20 mouse cellular contexts compared by ENCODE assay signal in the genomic region with DNA sequence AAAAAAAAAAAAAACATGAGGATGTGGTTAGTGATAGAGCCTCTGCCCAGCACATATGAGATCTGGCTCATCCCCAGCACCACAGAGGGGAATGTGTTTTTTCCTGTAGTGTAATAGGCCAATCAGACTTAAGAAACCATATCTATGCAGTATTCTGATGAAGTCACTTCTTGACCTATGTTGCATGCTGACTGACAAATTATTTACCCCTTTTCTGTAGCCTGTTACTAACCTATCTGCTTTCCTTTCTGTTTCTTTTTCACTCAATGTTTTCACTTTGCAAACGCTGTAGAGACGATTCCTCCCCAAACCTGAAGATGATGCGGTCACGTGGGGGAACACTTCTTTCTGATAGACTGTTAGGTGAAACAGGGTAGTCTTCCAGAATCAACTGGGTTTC. TPM values are rescaled to one million over a fixed set of nuclear protein-coding genes. Genes with fewer than 3 reads are reported as not detected.
DNase-seq lines count a peak whose midpoint lies in the region; ATAC-seq and TF ChIP-seq lines count a peak whose summit lies in the region.
"Had no signal": no experiment of that assay in that cellular context is flagged by ENCODE, and none has a peak within 500 bp of the region (broad histone marks: within the 10 kb centered on the region; RNA-seq: fewer than 3 reads in every experiment).

No protein-coding gene starts in this region.

- ATAC-seq in activated CD4-positive, CD25-positive, alpha-beta regulatory T cell, adult 4 months, result peak; percentile 77
- ATAC-seq: liver, postnatal 0 days had no signal

- no peaks in the 10 kb centered on the region for H3K27me3 ChIP-seq in spleen, adult 2 months (ENCODE audit: control insufficient read depth, insufficient read depth, low read length)
- no peaks in the 10 kb centered on the region for H3K27me3 ChIP-seq in small intestine, adult 2 months (ENCODE audit: control insufficient read depth, insufficient read depth, low read length)
- H3K27me3 ChIP-seq: forebrain, embryonic 12.5 days; hindbrain, embryonic 15.5 days; midbrain, embryonic 12.5 days had no signal

- TF ChIP-seq POLR2A in spleen, adult 2 months (IDR thresholded peaks at IDR 0.05; ENCODE audit: low read depth, low read length), result no peak
- no peak for TF ChIP-seq POLR2A in small intestine, adult 2 months (IDR thresholded peaks at IDR 0.05; ENCODE audit: low read depth, low read length)

- no peaks in the 10 kb centered on the region for H3K36me3 ChIP-seq in spleen, adult 2 months (ENCODE audit: control insufficient read depth, insufficient read depth, low read length)
- H3K36me3 ChIP-seq in macrophage (ENCODE audit: inconsistent target), result no peaks in the 10 kb centered on the region
- H3K36me3 ChIP-seq in small intestine, adult 2 months (ENCODE audit: control insufficient read depth, insufficient read depth, low read length), result no peaks in the 10 kb centered on the region
- H3K36me3 ChIP-seq: forebrain, embryonic 12.5 days; hindbrain, embryonic 15.5 days; midbrain, embryonic 12.5 days had no signal

- peak in 1 of 2 experiments; percentile 32 for DNase-seq in spleen, adult 2 months (ENCODE audit: low read depth in 1 of 2, low spot score in 2 of 2)
- DNase-seq in spleen, postnatal 14 days (ENCODE audit: low spot score in 2 of 2), result no peak
- DNase-seq in adrenal gland, postnatal 36 days, result no peak
- no peak for DNase-seq in thymus, postnatal 10 days (ENCODE audit: low spot score in 2 of 2)
- no peak for DNase-seq in right cerebral cortex, adult 2 months (ENCODE audit: low spot score in 2 of 2)
- DNase-seq: cerebellum, postnatal 10 days; gastrocnemius, postnatal 36 days; kidney, adult 2 months; liver; liver, postnatal 0 days; lung, postnatal 14 days; right cerebral cortex, adult 18-20 months; thymus, adult 18-20 months had no signal

- WGBS in spleen, adult 2 months, result 49% methylated on average over 4 of the region's 4 CpGs
- WGBS in macrophage (ENCODE audit: missing documents), result 49% methylated on average over 4 of the region's 4 CpGs
- WGBS in small intestine, adult 2 months, result 74% methylated on average over 4 of the region's 4 CpGs

- TF ChIP-seq CTCF in spleen, adult 2 months (IDR thresholded peaks at IDR 0.05; ENCODE audit: extremely low read depth, insufficient read depth, insufficient read length, insufficient replicate concordance), result no peak
- TF ChIP-seq CTCF in small intestine, adult 2 months (IDR thresholded peaks at IDR 0.05; ENCODE audit: extremely low read depth, insufficient read length, insufficient replicate concordance, low read depth, low read length), result no peak

- peaks cover 49% of the 10 kb centered on the region for H3K4me1 ChIP-seq in spleen, adult 2 months (ENCODE audit: control insufficient read depth, insufficient read depth, insufficient read length)
- peaks cover 1% of the 10 kb centered on the region; the same call in 1 of the 2 replicates for H3K4me1 ChIP-seq in small intestine, adult 2 months (ENCODE audit: control insufficient read depth, insufficient read depth, insufficient read length, low read length)
- H3K4me1 ChIP-seq: forebrain, embryonic 12.5 days; hindbrain, embryonic 15.5 days; midbrain, embryonic 12.5 days had no signal

- peaks cover 10% of the 10 kb centered on the region; the same call in 1 of the 2 replicates for H3K79me2 ChIP-seq in macrophage (ENCODE audit: inconsistent target)

- peak overlapping the region; percentile 76 for H3K27ac ChIP-seq in spleen, adult 2 months (ENCODE audit: insufficient read depth, low read length)
- peak overlapping the region; percentile 95 for H3K27ac ChIP-seq in macrophage
- H3K27ac ChIP-seq in small intestine, adult 2 months (ENCODE audit: insufficient read depth, low read depth, low read length), result peak overlapping the region; percentile 2; the same call in 1 of the 2 replicates
- H3K27ac ChIP-seq: forebrain, embryonic 12.5 days; hindbrain, embryonic 15.5 days; midbrain, embryonic 12.5 days had no signal

- no peak overlapping the region for H3K4me3 ChIP-seq in spleen, adult 2 months (ENCODE audit: extremely low read depth, insufficient read depth, insufficient read length)
- H3K4me3 ChIP-seq in macrophage (ENCODE audit: inconsistent target), result no peak overlapping the region
- H3K4me3 ChIP-seq in small intestine, adult 2 months (ENCODE audit: low read depth, low read length), result no peak overlapping the region
- H3K4me3 ChIP-seq: forebrain, embryonic 12.5 days; hindbrain, embryonic 15.5 days; midbrain, embryonic 12.5 days; myocyte had no signal

RNA-seq across cellular contexts. Expression of a gene that starts 32.4 kb away (rescaled TPM):
- 80.7 and 89.6 TPM in 2 replicates for polyA plus RNA-seq in spleen, adult 2 months (2012; rRNA removed)
- polyA plus RNA-seq in activated CD4-positive, CD25-positive, alpha-beta regulatory T cell, adult 4 months (2017; shearing (Covaris generic)), result 100 to 1,000 TPM; 596 to 674 TPM
- total RNA-seq in macrophage (2018; cell fraction: chromatin; rRNA removed), result 1,000 to 10,000 TPM in 15 of 26 experiments, 100 to 1,000 TPM in 11; 551 to 1,238 (median 1,043) TPM
- total RNA-seq in macrophage (2018; cell fraction: cytosol; rRNA removed), result 1,000 to 10,000 TPM in 2 of 26 experiments, 100 to 1,000 TPM in 24; 758 to 1,101 (median 899) TPM
- total RNA-seq in macrophage (2018; cell fraction: nucleus; rRNA removed), result 1,000 to 10,000 TPM in 5 of 26 experiments, 100 to 1,000 TPM in 21; 496 to 1,177 (median 835) TPM
- polyA plus RNA-seq in macrophage (2018), result 655 to 1,117 TPM (median 796 TPM) in 3 replicates
- polyA plus RNA-seq in small intestine, adult 2 months (2012; rRNA removed), result 45.0 and 90.9 TPM in 2 replicates
- total RNA-seq in adrenal gland, postnatal 36 days (2021), result 100 to 1,000 TPM; 143 to 176 TPM

Comparison
In these comparisons a context has a peak if more than half of its experiments do, and no peak if none do; other contexts are left out.
1. H3K27ac ChIP-seq: peak in every context shown above with its lines; median percentile 95 in macrophage; 76 in spleen, adult 2 months; 2 in small intestine, adult 2 months.